In genomic region chr2:61193976-61194375, GRCm38 (mm10) we compare ENCODE assay signal across 7 mouse cellular contexts.
"Had no signal": no experiment of that assay in that cellular context is flagged by ENCODE, and none has a peak within 500 bp of the region (broad histone marks: within the 10 kb centered on the region; RNA-seq: fewer than 3 reads in every experiment).

No protein-coding gene starts in this region.

- H3K4me3 ChIP-seq: intestine, embryonic 15.5 days; limb, embryonic 13.5 days; midbrain, embryonic 13.5 days had no signal

- DNase-seq: lung, adult 18-20 months; right cerebral cortex, postnatal 25 days; thymus, postnatal 36 days had no signal

- H3K27ac ChIP-seq: intestine, embryonic 15.5 days; limb, embryonic 13.5 days; liver, embryonic 14.5 days; midbrain, embryonic 13.5 days had no signal

- H3K36me3 ChIP-seq: intestine, embryonic 15.5 days; limb, embryonic 13.5 days; midbrain, embryonic 13.5 days had no signal

- H3K9ac ChIP-seq: intestine, embryonic 15.5 days; limb, embryonic 13.5 days; liver, embryonic 14.5 days; midbrain, embryonic 13.5 days had no signal

- H3K27me3 ChIP-seq: intestine, embryonic 15.5 days; limb, embryonic 13.5 days; midbrain, embryonic 13.5 days had no signal

- ATAC-seq: intestine, embryonic 15.5 days; midbrain, embryonic 13.5 days had no signal

- H3K9me3 ChIP-seq: intestine, embryonic 15.5 days; limb, embryonic 13.5 days; midbrain, embryonic 13.5 days had no signal

- H3K4me2 ChIP-seq: intestine, embryonic 15.5 days; limb, embryonic 13.5 days; midbrain, embryonic 13.5 days had no signal

- H3K4me1 ChIP-seq: intestine, embryonic 15.5 days; midbrain, embryonic 13.5 days had no signal
